Mouse (Mus musculus): Measurements from ENCODE around the gene Mmp25. TPM values are rescaled to one million over a fixed set of nuclear protein-coding genes. Genes with fewer than 3 reads are reported as not detected.

Gene Mmp25
- total and polyA plus RNA-seq, 3 experiments, result not detected

- no peak for DNase-seq (ENCODE audit: extremely low read depth)
- in situ Hi-C loops (cut with MboI; ENCODE audit: low pct_ligation_motif_present, low pct_unique_long_range_greater_than_20kb, low sequenced_read_pairs) (loop anchor here (5.0 kb wide), 1 partner anchor 34 kb away; no protein-coding TSS in a partner anchor), dilution Hi-C loops (cut with MboI; ENCODE audit: extremely low pct_ligation_motif_present, extremely low pct_unique_long_range_greater_than_20kb, low sequenced_read_pairs) (no loop called here)
- Histone ChIP-seq H3K4me1 (ENCODE audit: control insufficient read depth in 1 of 2, insufficient read depth in 2 of 2) (peaks cover 13 to 14% of the 10 kb centered on the region in 2 experiments), H3K9ac (ENCODE audit: insufficient read depth, low read depth) (peak within 1 kb of the TSS; percentile 71), H3K79me2 (replicated peaks; ENCODE audit: control insufficient read depth, extremely low read depth, insufficient read depth, poor library complexity, severe bottlenecking) (no peaks in the 10 kb centered on the region), H3K4me3 (replicated peaks in 1 of 3; ENCODE audit: low read depth in 2 of 3, low read length in 2 of 3, poor library complexity in 1 of 3) (peak within 1 kb of the TSS; percentile 21 to 58 (median 56)), H3K27ac (ENCODE audit: insufficient read depth, low read depth) (no peak within 1 kb of the TSS), H3K4me2 (ENCODE audit: insufficient read depth, low read depth, poor library complexity, severe bottlenecking) (peak within 1 kb of the TSS; percentile 72), H3K9me3 (replicated peaks; ENCODE audit: low read length) (no peaks in the 10 kb centered on the region), H3K36me3 (replicated peaks in 1 of 2; ENCODE audit: control insufficient read depth in 1 of 2, insufficient read depth in 1 of 2, low read length in 1 of 2) (no peaks in the 10 kb centered on the region), H3K27me3 (replicated peaks) (peaks cover 63% of the 10 kb centered on the region)
- no peak for TF ChIP-seq ZNF384 (IDR thresholded peaks at IDR 0.05; ENCODE audit: low read depth, low read length)
- no peak for TF ChIP-seq CTCF (conservative IDR thresholded peaks at IDR 0.05 in 1 of 2, IDR thresholded peaks at IDR 0.05 in 1 of 2; ENCODE audit: low read depth in 2 of 2, low read length in 2 of 2)
- TF ChIP-seq BHLHE40 (IDR thresholded peaks at IDR 0.05; ENCODE audit: low read depth, low read length), result no peak
- no peak for TF ChIP-seq MAFK (IDR thresholded peaks at IDR 0.05; ENCODE audit: insufficient replicate concordance, low read length)
These were observed 44.1 kb downstream of the Mmp25 start, which contains the start of gene Zscan10 for GRCm38 (mm10) chr17:23600641-23601622. Zscan10 (plus strand) TSS chr17:23600856.

- peak overlapping the region; percentile 71 for H3K9ac ChIP-seq (ENCODE audit: insufficient read depth, low read depth)
- H3K4me1 ChIP-seq (ENCODE audit: control insufficient read depth in 1 of 2, insufficient read depth in 2 of 2), result peaks cover 13 to 14% of the 10 kb centered on the region in 2 experiments
- DNase-seq (ENCODE audit: extremely low read depth), result no peak
- peak overlapping the region; percentile 49 to 58 (median 56) for H3K4me3 ChIP-seq (replicated peaks in 1 of 3; ENCODE audit: low read depth in 2 of 3, low read length in 2 of 3, poor library complexity in 1 of 3)
- peaks cover 61% of the 10 kb centered on the region for H3K27me3 ChIP-seq (replicated peaks)
- in situ Hi-C loops (cut with MboI; ENCODE audit: low pct_ligation_motif_present, low pct_unique_long_range_greater_than_20kb, low sequenced_read_pairs) (loop anchor here (5.0 kb wide), 1 partner anchor 32 kb away; no protein-coding TSS in a partner anchor), dilution Hi-C loops (cut with MboI; ENCODE audit: extremely low pct_ligation_motif_present, extremely low pct_unique_long_range_greater_than_20kb, low sequenced_read_pairs) (no loop called here)
- no peaks in the 10 kb centered on the region for H3K9me3 ChIP-seq (replicated peaks; ENCODE audit: low read length)
- no peaks in the 10 kb centered on the region for H3K36me3 ChIP-seq (replicated peaks in 1 of 2; ENCODE audit: control insufficient read depth in 1 of 2, insufficient read depth in 1 of 2, low read length in 1 of 2)
- no peaks in the 10 kb centered on the region for H3K79me2 ChIP-seq (replicated peaks; ENCODE audit: control insufficient read depth, extremely low read depth, insufficient read depth, poor library complexity, severe bottlenecking)
- TF ChIP-seq MXI1 (IDR thresholded peaks at IDR 0.05; ENCODE audit: low read depth, low read length) (0 out of 2 replicates have a peak, but pooled peaks have one; percentile 21), CHD1 (IDR thresholded peaks at IDR 0.05; ENCODE audit: low read depth, low read length) (peak; percentile 50; the same call in 1 of the 2 replicates), IRF4 (IDR thresholded peaks at IDR 0.05; ENCODE audit: low read depth, low read length) (no peak), BHLHE40 (IDR thresholded peaks at IDR 0.05; ENCODE audit: low read depth, low read length) (no peak), MYC (IDR thresholded peaks at IDR 0.05; ENCODE audit: low read depth, low read length) (no peak), RAD21 (IDR thresholded peaks at IDR 0.05; ENCODE audit: low read depth, low read length) (no peak), E2F4 (IDR thresholded peaks at IDR 0.05; ENCODE audit: insufficient replicate concordance, low read depth, low read length) (no peak), MAX (IDR thresholded peaks at IDR 0.05; ENCODE audit: low read length) (0 out of 2 replicates have a peak, but pooled peaks have one; percentile 13), SIN3A (IDR thresholded peaks at IDR 0.05; ENCODE audit: low read length) (0 out of 2 replicates have a peak, but pooled peaks have one; percentile 39), ZC3H11A (IDR thresholded peaks at IDR 0.05; ENCODE audit: low read depth, low read length) (no peak), POLR2A (IDR thresholded peaks at IDR 0.05; ENCODE audit: low read depth, low read length) (no peak), USF1 (IDR thresholded peaks at IDR 0.05; ENCODE audit: low read depth, low read length) (no peak), USF2 (conservative IDR thresholded peaks at IDR 0.05; ENCODE audit: low read depth, low read length) (no peak), MAZ (IDR thresholded peaks at IDR 0.05; ENCODE audit: low read depth, low read length) (no peak), CHD2 (IDR thresholded peaks at IDR 0.05; ENCODE audit: low read length) (no peak), KAT2A (IDR thresholded peaks at IDR 0.05; ENCODE audit: insufficient replicate concordance, low read length) (no peak), JUN (IDR thresholded peaks at IDR 0.05; ENCODE audit: insufficient read depth, low read depth, low read length) (no peak), GABPA (IDR thresholded peaks at IDR 0.05; ENCODE audit: insufficient replicate concordance, low read depth, low read length) (no peak)
- H3K4me2 ChIP-seq (ENCODE audit: insufficient read depth, low read depth, poor library complexity, severe bottlenecking), result peak overlapping the region; percentile 72
- no peak overlapping the region for H3K27ac ChIP-seq (ENCODE audit: insufficient read depth, low read depth)
These were observed 45.4 kb downstream of the Mmp25 start for GRCm38 (mm10) chr17:23599605-23600063.
